Mouse (Mus musculus) kidney, adult 2 months (tissue): ENCODE results near the gene Srgap2. TPM values are rescaled to one million over a fixed set of nuclear protein-coding genes. Genes with fewer than 3 reads are reported as not detected.

Source experiments
- DNase-seq: peaks from one replicate; pipeline ENCODE4 v3.0.0; 2021
- H3K27ac ChIP-seq: fragments of 200-500 bp; 2 replicates; pipeline ENCODE4 v1.5.1; 2012; ENCODE audit warnings: low read depth, low read length, control low read depth, inconsistent platforms; ENCODE audit not compliant: insufficient read depth
- H3K27me3 ChIP-seq: fragments of 200-500 bp; replicated peaks from 2 replicates; pipeline ENCODE4 v1.6.1; 2012; ENCODE audit warnings: mild to moderate bottlenecking, moderate library complexity, low read length, inconsistent platforms; ENCODE audit not compliant: control insufficient read depth, insufficient read depth
- H3K36me3 ChIP-seq: fragments of 200-500 bp; 2 replicates; pipeline ENCODE4 v1.6.1; 2012; ENCODE audit warnings: mild to moderate bottlenecking, moderate library complexity, low read length, inconsistent platforms; ENCODE audit not compliant: control insufficient read depth, insufficient read depth
- H3K4me1 ChIP-seq: fragments of 200-500 bp; 2 replicates; pipeline ENCODE4 v1.6.1; 2011; ENCODE audit warnings: low read length; ENCODE audit not compliant: control insufficient read depth, insufficient read depth
- H3K4me3 ChIP-seq: fragments of 200-500 bp; 2 replicates; pipeline ENCODE4 v1.5.1; 2011; ENCODE audit warnings: mild to moderate bottlenecking, low read depth, low read length, control low read depth; ENCODE audit not compliant: insufficient read depth
- CTCF ChIP-seq: fragments of 200-500 bp; conservative IDR thresholded peaks from 2 replicates; pipeline ENCODE4 v1.5.1; 2011; ENCODE audit warnings: low read depth, mild to moderate bottlenecking, control low read depth, low read length, moderate library complexity, mixed read lengths; ENCODE audit not compliant: insufficient read depth, insufficient read length
- POLR2A ChIP-seq: fragments of 200-500 bp; IDR thresholded peaks from one replicate; pipeline ENCODE4 v1.6.1; 2011; ENCODE audit warnings: low read depth, low read length, control low read depth
- WGBS: fragments of 180-500 bp; shearing (Covaris S2); methylation state at CpG from one replicate; pipeline ENCODE4 v1.1.7; 2018; 5-methylcytosine and 5-hydroxymethylcytosine counted together
- polyA plus RNA-seq: library from polyadenylated mRNA; depleted of rRNA; stranded (reverse); fragments of >200 nt; gene quantifications from 2 replicates; pipeline ENCODE4 v1.2.3, GENCODE M21; 2012

Srgap2 gene
- polyA plus RNA-seq, 1 experiment, result 13.0 TPM

GRCm38 (mm10) chr1:131541903-131542302 is 14.8 kb upstream of the Srgap2 start:
- no peak for DNase-seq
- Histone ChIP-seq H3K4me1 (no peaks in the 10 kb centered on the region), H3K36me3 (no peaks in the 10 kb centered on the region), H3K4me3 (no peak overlapping the region), H3K27ac (no peak overlapping the region), H3K27me3 (no peaks in the 10 kb centered on the region)
- 94% methylated on average over 5 of the region's 5 CpGs for WGBS
- TF ChIP-seq CTCF, result no peak
- no peak for TF ChIP-seq POLR2A

- 39% methylated on average over 3 of the region's 3 CpGs for WGBS
- H3K4me1 ChIP-seq, result no peaks in the 10 kb centered on the region
- H3K4me3 ChIP-seq, result no peak overlapping the region
- no peaks in the 10 kb centered on the region for H3K36me3 ChIP-seq
- no peak for DNase-seq
- H3K27ac ChIP-seq, result no peak overlapping the region
- no peaks in the 10 kb centered on the region for H3K27me3 ChIP-seq
- TF ChIP-seq CTCF, result no peak
- no peak for TF ChIP-seq POLR2A
Observed at GRCm38 (mm10) chr1:131541431-131541830, 14.3 kb upstream of the Srgap2 start.

GRCm38 (mm10) chr1:131540795-131541194 is 13.6 kb upstream of the Srgap2 start:
- H3K27ac ChIP-seq, result no peak overlapping the region
- no peaks in the 10 kb centered on the region for H3K4me1 ChIP-seq
- no peak for TF ChIP-seq CTCF
- no peak for TF ChIP-seq POLR2A
- no peaks in the 10 kb centered on the region for H3K36me3 ChIP-seq
- no peak overlapping the region for H3K4me3 ChIP-seq
- WGBS, result 75% methylated on average over 5 of the region's 5 CpGs
- H3K27me3 ChIP-seq, result no peaks in the 10 kb centered on the region
- DNase-seq, result no peak

GRCm38 (mm10) chr1:131539771-131540170 is 12.6 kb upstream of the Srgap2 start:
- Histone ChIP-seq H3K36me3 (no peaks in the 10 kb centered on the region), H3K27me3 (no peaks in the 10 kb centered on the region), H3K4me3 (no peak overlapping the region), H3K27ac (no peak overlapping the region), H3K4me1 (no peaks in the 10 kb centered on the region)
- WGBS, result 92% methylated on average over 4 of the region's 4 CpGs
- no peak for DNase-seq
- TF ChIP-seq CTCF (no peak), POLR2A (no peak)

GRCm38 (mm10) chr1:131528561-131529166 is 1.5 kb upstream of the Srgap2 start:
- WGBS, result 8% methylated on average over 9 of the region's 9 CpGs
- Histone ChIP-seq H3K4me1 (peaks cover 6% of the 10 kb centered on the region), H3K4me3 (peak overlapping the region; percentile 85; the same call in 1 of the 2 replicates), H3K27me3 (no peaks in the 10 kb centered on the region), H3K27ac (no peak overlapping the region), H3K36me3 (no peaks in the 10 kb centered on the region)
- no peak for DNase-seq
- TF ChIP-seq CTCF, result no peak
- TF ChIP-seq POLR2A, result no peak

- WGBS, result under 1% methylated on average over 34 of the region's 34 CpGs
- peak; percentile 72 for DNase-seq
Observed at GRCm38 (mm10) chr1:131528081-131528507, 942 bp upstream of the Srgap2 start.

GRCm38 (mm10) chr1:131526371-131527270 is 531 bp downstream of the Srgap2 start:
- H3K27me3 ChIP-seq, result no peaks in the 10 kb centered on the region
- H3K4me3 ChIP-seq, result peak overlapping the region; percentile 83
- peak; percentile 83 for DNase-seq
- TF ChIP-seq CTCF (no peak), POLR2A (no peak)
- WGBS, result under 1% methylated on average over 78 of the region's 81 CpGs
- no peaks in the 10 kb centered on the region for H3K36me3 ChIP-seq
- peak overlapping the region; percentile 86 for H3K27ac ChIP-seq
- H3K4me1 ChIP-seq, result peaks cover 13% of the 10 kb centered on the region

More at GRCm38 (mm10) chr1:131528081-131528507, 942 bp upstream of the Srgap2 start:
- H3K27ac ChIP-seq, result no peak overlapping the region
- H3K36me3 ChIP-seq, result no peaks in the 10 kb centered on the region
- H3K27me3 ChIP-seq, result no peaks in the 10 kb centered on the region
- peaks cover 7% of the 10 kb centered on the region for H3K4me1 ChIP-seq
- H3K4me3 ChIP-seq, result peak overlapping the region; percentile 85
- TF ChIP-seq CTCF (no peak), POLR2A (peak; percentile 14)
